12 mouse cellular contexts compared by ENCODE assay signal in the genomic region with DNA sequence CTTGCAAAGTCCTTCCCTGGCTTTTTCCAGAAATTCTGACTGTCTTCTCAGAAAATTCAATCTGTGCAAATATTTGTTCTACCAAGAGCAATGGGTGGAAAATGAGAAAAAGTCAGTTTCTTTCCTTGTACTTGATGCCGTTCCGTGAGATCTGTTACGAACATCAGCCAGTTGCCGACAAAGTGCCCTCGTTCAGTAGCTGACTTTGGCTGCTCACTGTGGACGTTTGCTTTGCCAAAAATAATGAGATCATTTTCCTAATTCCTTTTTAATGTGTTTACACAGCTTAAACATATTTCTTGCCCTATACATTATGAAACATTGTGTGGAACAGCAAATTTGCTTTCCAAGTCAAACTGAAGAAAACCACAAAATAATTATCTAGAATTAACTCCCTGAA. TPM values are rescaled to one million over a fixed set of nuclear protein-coding genes. Genes with fewer than 3 reads are reported as not detected.
"Had no signal": no experiment of that assay in that cellular context is flagged by ENCODE, and none has a peak within 500 bp of the region (broad histone marks: within the 10 kb centered on the region; RNA-seq: fewer than 3 reads in every experiment).

No protein-coding gene starts in this region.

- H3K4me2 ChIP-seq: limb, embryonic 13.5 days; liver, embryonic 12.5 days; midbrain, embryonic 13.5 days; neural tube, embryonic 15.5 days had no signal

- DNase-seq: kidney, adult 8-10 months; kidney, postnatal 36 days; layer of hippocampus, adult 9-11 months; right cerebral cortex, adult 18-20 months; right cerebral cortex, postnatal 25 days had no signal

- H3K27ac ChIP-seq: limb, embryonic 13.5 days; liver, embryonic 12.5 days; midbrain, embryonic 13.5 days; neural tube, embryonic 15.5 days had no signal

- H3K4me3 ChIP-seq: limb, embryonic 13.5 days; liver, embryonic 12.5 days; midbrain, embryonic 13.5 days; myocyte; neural tube, embryonic 15.5 days had no signal

- H3K9ac ChIP-seq: limb, embryonic 13.5 days; liver, embryonic 12.5 days; midbrain, embryonic 13.5 days; neural tube, embryonic 15.5 days had no signal

- H3K36me3 ChIP-seq: limb, embryonic 13.5 days; liver, embryonic 12.5 days; midbrain, embryonic 13.5 days; neural tube, embryonic 15.5 days had no signal

- ATAC-seq: intestine, embryonic 16.5 days; liver, embryonic 12.5 days; midbrain, embryonic 13.5 days had no signal

- H3K4me1 ChIP-seq: liver, embryonic 12.5 days; midbrain, embryonic 13.5 days; neural tube, embryonic 15.5 days had no signal

- H3K27me3 ChIP-seq: limb, embryonic 13.5 days; neural tube, embryonic 15.5 days had no signal

- H3K9me3 ChIP-seq: limb, embryonic 13.5 days; liver, embryonic 12.5 days; midbrain, embryonic 13.5 days; neural tube, embryonic 15.5 days had no signal

RNA-seq across cellular contexts. Expression of gene Scube2, which starts 30.6 kb away (rescaled TPM):
- polyA plus RNA-seq: myocyte; thymus, postnatal 0 days had no signal
